Mouse (Mus musculus): Measurements from ENCODE around the gene Mat2a. TPM values are rescaled to one million over a fixed set of nuclear protein-coding genes. Genes with fewer than 3 reads are reported as not detected.
"Not testable (repeated sequence)": the region's sequence is repeated elsewhere in the genome, so short reads cannot be mapped to it uniquely, and the experiment has no call there.

The Mat2a gene
- polyA plus RNA-seq, 1 experiment from 2014 or later = 402 TPM

GRCm38 (mm10) chr6:72473264-72474041 is 34.1 kb upstream of the Mat2a start:
- H3K27me3 ChIP-seq = no peaks in the 10 kb centered on the region
- H3K9me3 ChIP-seq (replicated peaks) = no peaks in the 10 kb centered on the region
- no peak overlapping the region for H3K27ac ChIP-seq
- WGBS = 78% methylated on average over 14 of the region's 14 CpGs
- ATAC-seq = no peak
- H3K4me2 ChIP-seq = no peak overlapping the region
- H3K4me3 ChIP-seq = no peak overlapping the region
- H3K9ac ChIP-seq = no peak overlapping the region
- H3K4me1 ChIP-seq = no peaks in the 10 kb centered on the region
- H3K36me3 ChIP-seq (ENCODE audit: poor library complexity, severe bottlenecking) = no peaks in the 10 kb centered on the region

GRCm38 (mm10) chr6:72466171-72466570 is 26.8 kb upstream of the Mat2a start:
- no peak for ATAC-seq
- Histone ChIP-seq H3K9ac (no peak overlapping the region), H3K27ac (no peak overlapping the region), H3K9me3 (replicated peaks) (no peaks in the 10 kb centered on the region), H3K4me1 (no peaks in the 10 kb centered on the region), H3K4me2 (no peak overlapping the region), H3K4me3 (no peak overlapping the region), H3K27me3 (no peaks in the 10 kb centered on the region), H3K36me3 (ENCODE audit: poor library complexity, severe bottlenecking) (no peaks in the 10 kb centered on the region)
- 92% methylated on average over 4 of the region's 4 CpGs for WGBS

DNA sequence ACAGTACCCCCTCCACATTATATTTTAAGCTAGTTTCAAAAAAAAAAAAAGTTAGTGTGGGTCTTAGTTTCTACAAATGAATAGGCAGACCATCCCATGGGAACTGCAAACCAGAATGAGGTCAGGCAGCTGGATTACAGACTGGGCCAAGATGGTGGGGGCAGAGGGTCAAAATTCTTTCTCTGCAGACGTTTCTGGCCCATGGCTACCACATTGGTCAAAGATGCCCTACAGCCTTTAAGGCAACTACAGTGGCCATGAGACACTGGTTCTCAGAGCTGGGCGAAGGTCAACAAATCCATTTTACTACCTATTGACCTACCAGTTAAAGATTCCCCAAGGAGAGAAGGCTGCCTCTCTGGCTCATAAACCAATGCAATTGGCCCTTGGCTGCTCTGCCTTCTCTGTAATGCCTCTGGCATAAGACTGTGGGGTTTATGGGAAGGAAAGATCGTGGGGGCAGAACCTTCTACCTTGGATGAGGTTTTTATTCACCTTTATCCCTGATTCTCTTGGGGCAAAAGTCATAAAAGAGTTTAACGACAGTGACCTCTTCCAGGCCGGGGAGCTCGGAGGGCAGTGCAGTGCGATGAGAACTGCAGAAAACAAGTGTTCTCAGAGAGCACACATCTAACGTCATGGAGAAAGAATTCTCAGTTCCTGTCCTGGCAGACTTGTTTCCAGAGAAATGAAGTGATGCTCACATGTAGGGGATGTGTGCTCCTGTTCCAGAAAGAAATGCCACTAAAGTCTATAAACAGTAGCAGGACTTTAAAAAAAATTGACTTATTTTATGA is 26.2 kb upstream of the Mat2a start:
- Histone ChIP-seq H3K4me3 (no peak overlapping the region), H3K27me3 (no peaks in the 10 kb centered on the region), H3K9ac (no peak overlapping the region), H3K4me2 (no peak overlapping the region), H3K9me3 (replicated peaks) (no peaks in the 10 kb centered on the region), H3K27ac (no peak overlapping the region), H3K36me3 (ENCODE audit: poor library complexity, severe bottlenecking) (no peaks in the 10 kb centered on the region), H3K4me1 (no peaks in the 10 kb centered on the region)
- ATAC-seq = no peak
- WGBS = 87% methylated on average over 8 of the region's 8 CpGs

DNA sequence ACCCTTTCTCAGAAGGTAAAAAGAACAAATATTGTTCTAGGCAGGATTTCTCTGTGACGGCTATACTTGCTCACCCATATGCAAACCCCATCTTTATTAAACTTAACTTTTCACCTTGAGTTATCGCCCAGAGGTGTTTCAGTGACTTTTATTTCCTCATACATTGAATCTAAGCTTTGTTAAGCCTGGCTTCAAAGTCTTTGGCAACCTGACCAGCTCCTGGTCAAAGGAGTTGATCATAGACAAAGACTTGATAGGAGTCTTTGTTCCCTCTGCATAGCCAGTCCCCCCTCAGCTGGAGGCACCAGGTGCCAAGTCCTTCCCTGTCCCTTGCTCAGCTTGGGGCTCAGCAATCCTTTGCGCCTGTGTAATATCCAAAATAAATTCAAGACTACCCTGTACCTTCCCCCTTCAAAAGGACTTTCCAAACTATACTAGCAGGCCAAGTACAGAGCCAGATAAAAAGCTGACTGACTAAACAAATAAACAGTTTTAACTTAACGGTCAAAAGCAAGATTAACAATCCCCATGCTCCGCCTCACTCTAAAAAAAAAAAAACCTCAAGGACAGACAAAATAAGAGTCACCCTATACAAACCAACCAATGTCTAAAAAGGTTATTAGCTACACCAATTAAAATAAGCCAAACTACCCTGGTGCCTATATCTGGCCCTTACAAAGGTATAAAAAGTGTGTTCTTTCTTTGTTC is 23.3 kb upstream of the Mat2a start:
- H3K9ac ChIP-seq; H3K4me2 ChIP-seq; H3K27me3 ChIP-seq; ATAC-seq; H3K36me3 ChIP-seq (ENCODE audit: poor library complexity, severe bottlenecking); H3K27ac ChIP-seq; H3K4me1 ChIP-seq; H3K4me3 ChIP-seq; H3K9me3 ChIP-seq (replicated peaks): not testable (repeated sequence)
- WGBS = 82% methylated on average over 5 of the region's 5 CpGs

GRCm38 (mm10) chr6:72460036-72460801 is 20.9 kb upstream of the Mat2a start:
- Histone ChIP-seq H3K27ac (no peak overlapping the region), H3K4me1 (no peaks in the 10 kb centered on the region), H3K27me3 (no peaks in the 10 kb centered on the region), H3K36me3 (ENCODE audit: poor library complexity, severe bottlenecking) (no peaks in the 10 kb centered on the region), H3K4me2 (no peak overlapping the region), H3K9ac (no peak overlapping the region), H3K4me3 (no peak overlapping the region), H3K9me3 (replicated peaks) (no peaks in the 10 kb centered on the region)
- 74% methylated on average over 9 of the region's 9 CpGs for WGBS
- no peak for ATAC-seq

- Histone ChIP-seq H3K9me3 (replicated peaks) (no peaks in the 10 kb centered on the region), H3K4me1 (no peaks in the 10 kb centered on the region), H3K36me3 (ENCODE audit: poor library complexity, severe bottlenecking) (no peaks in the 10 kb centered on the region), H3K4me2 (no peak overlapping the region), H3K27me3 (no peaks in the 10 kb centered on the region), H3K4me3 (no peak overlapping the region), H3K27ac (no peak overlapping the region), H3K9ac (no peak overlapping the region)
- WGBS = 72% methylated on average over 5 of the region's 5 CpGs
- ATAC-seq = no peak
These were observed 19.6 kb upstream of the Mat2a start for GRCm38 (mm10) chr6:72458921-72459320.

- Histone ChIP-seq H3K9me3 (replicated peaks) (no peaks in the 10 kb centered on the region), H3K9ac (no peak overlapping the region), H3K4me2 (no peak overlapping the region), H3K27me3 (no peaks in the 10 kb centered on the region), H3K4me3 (no peak overlapping the region), H3K27ac (no peak overlapping the region), H3K36me3 (ENCODE audit: poor library complexity, severe bottlenecking) (no peaks in the 10 kb centered on the region), H3K4me1 (no peaks in the 10 kb centered on the region)
- no peak for ATAC-seq
- 88% methylated on average over 7 of the region's 7 CpGs for WGBS
These were observed 19.1 kb upstream of the Mat2a start for GRCm38 (mm10) chr6:72458418-72458817.

GRCm38 (mm10) chr6:72456567-72456966 is 17.2 kb upstream of the Mat2a start:
- Histone ChIP-seq H3K4me3 (no peak overlapping the region), H3K36me3 (ENCODE audit: poor library complexity, severe bottlenecking) (no peaks in the 10 kb centered on the region), H3K9ac (no peak overlapping the region), H3K4me1 (no peaks in the 10 kb centered on the region), H3K27ac (no peak overlapping the region), H3K9me3 (replicated peaks) (no peaks in the 10 kb centered on the region), H3K4me2 (no peak overlapping the region), H3K27me3 (no peaks in the 10 kb centered on the region)
- no peak for ATAC-seq
- 80% methylated on average over 4 of the region's 4 CpGs for WGBS

DNA sequence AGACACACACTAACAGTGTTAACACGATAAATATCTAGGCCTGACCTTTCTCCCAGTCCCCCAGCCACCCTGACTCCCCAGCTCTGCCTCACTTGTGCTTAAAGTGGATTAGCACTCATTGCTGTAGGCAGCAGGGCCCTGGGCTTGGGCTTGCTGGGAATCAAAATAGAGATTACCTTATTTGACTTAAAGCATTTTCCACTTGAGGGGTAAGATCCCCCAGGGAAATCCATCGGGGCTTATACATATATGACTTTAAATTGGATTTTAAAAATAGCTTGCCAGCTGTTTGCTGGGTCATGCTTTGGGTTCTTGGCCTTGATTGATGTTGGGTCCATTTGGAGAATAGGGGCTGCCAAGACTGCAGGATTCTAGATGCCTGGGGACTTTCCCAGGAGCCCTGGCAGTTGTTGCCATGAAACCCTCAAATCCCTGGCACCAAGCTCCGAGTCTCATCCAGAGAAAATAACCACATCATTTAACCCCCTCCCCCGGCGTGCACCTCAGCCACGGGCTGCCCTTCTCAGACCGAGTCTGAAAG is 15.5 kb upstream of the Mat2a start:
- H3K27ac ChIP-seq = no peak overlapping the region
- ATAC-seq = no peak
- 59% methylated on average over 7 of the region's 7 CpGs for WGBS

GRCm38 (mm10) chr6:72454072-72454746 is 14.9 kb upstream of the Mat2a start:
- ATAC-seq = no peak
- Histone ChIP-seq H3K4me2 (no peak overlapping the region), H3K36me3 (ENCODE audit: poor library complexity, severe bottlenecking) (no peaks in the 10 kb centered on the region), H3K4me1 (no peaks in the 10 kb centered on the region), H3K9me3 (replicated peaks) (no peaks in the 10 kb centered on the region), H3K4me3 (no peak overlapping the region), H3K27me3 (no peaks in the 10 kb centered on the region), H3K27ac (no peak overlapping the region), H3K9ac (no peak overlapping the region)
- WGBS = 83% methylated on average over 7 of the region's 7 CpGs

More for the DNA sequence above, 15.5 kb upstream of the Mat2a start:
- Histone ChIP-seq H3K9ac (no peak overlapping the region), H3K4me1 (no peaks in the 10 kb centered on the region), H3K27me3 (no peaks in the 10 kb centered on the region), H3K9me3 (replicated peaks) (no peaks in the 10 kb centered on the region), H3K4me3 (no peak overlapping the region), H3K4me2 (no peak overlapping the region), H3K36me3 (ENCODE audit: poor library complexity, severe bottlenecking) (no peaks in the 10 kb centered on the region)

DNA sequence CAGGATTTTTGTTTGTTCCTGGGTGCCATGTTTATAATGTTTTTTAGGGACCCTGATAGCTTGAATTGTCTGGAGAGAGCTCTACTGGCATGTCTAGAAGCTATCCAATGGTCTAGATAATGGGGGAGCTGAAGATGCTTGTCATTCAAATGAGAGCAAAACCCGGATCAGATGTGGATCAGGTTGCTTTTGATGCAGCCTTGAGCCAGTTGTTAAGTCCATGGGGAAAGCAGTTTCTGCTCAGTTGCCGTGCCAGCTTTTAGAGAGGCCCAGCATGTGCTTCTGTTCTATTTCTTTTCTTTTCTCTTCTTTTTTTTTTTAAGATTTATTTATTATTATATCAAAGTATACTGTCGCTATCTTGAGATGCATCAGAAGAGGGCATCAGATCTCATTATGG is 14.2 kb upstream of the Mat2a start:
- Histone ChIP-seq H3K9me3 (replicated peaks) (no peaks in the 10 kb centered on the region), H3K4me3 (no peak overlapping the region), H3K9ac (no peak overlapping the region), H3K27me3 (no peaks in the 10 kb centered on the region), H3K4me2 (no peak overlapping the region), H3K36me3 (ENCODE audit: poor library complexity, severe bottlenecking) (no peaks in the 10 kb centered on the region), H3K27ac (no peak overlapping the region), H3K4me1 (no peaks in the 10 kb centered on the region)
- ATAC-seq = no peak
- 71% methylated on average over 3 of the region's 3 CpGs for WGBS

Data from forebrain, embryonic 13.5 days (tissue).